Mouse (Mus musculus) spleen, postnatal 14 days (tissue): ENCODE results near the gene Pi4ka.

Experiments
- DNase-seq, 2 experiments: peaks; one replicate each; pipeline ENCODE4 v3.0.0; 2021 to 2022; ENCODE audit warnings: low spot score in 2 of 2

The Pi4ka gene

GRCm38 (mm10) chr16:17405736-17406443 lies at the start of gene Pi4ka, which contains the start of gene Snap29:
Gene Pi4ka (minus strand): TSS chr16:17406314.
Gene Snap29 (plus strand): TSS chr16:17405986.
- peak; percentile 100 for DNase-seq

DNA sequence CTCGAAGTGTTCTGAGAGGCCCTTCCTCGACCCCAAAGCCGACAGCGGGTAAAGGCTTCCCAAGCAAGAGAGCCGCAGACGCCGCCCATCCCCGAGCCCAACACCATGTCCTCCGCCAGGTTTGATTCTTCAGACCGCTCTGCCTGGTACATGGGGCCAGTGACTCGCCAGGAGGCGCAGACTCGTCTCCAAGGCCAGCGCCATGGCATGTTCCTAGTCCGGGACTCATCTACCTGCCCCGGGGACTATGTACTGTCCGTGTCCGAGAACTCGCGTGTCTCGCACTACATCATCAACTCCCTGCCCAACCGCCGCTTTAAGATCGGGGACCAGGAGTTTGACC lies 46.2 kb upstream of the Pi4ka start:
- peak; percentile 28 to 36 for DNase-seq

DNA sequence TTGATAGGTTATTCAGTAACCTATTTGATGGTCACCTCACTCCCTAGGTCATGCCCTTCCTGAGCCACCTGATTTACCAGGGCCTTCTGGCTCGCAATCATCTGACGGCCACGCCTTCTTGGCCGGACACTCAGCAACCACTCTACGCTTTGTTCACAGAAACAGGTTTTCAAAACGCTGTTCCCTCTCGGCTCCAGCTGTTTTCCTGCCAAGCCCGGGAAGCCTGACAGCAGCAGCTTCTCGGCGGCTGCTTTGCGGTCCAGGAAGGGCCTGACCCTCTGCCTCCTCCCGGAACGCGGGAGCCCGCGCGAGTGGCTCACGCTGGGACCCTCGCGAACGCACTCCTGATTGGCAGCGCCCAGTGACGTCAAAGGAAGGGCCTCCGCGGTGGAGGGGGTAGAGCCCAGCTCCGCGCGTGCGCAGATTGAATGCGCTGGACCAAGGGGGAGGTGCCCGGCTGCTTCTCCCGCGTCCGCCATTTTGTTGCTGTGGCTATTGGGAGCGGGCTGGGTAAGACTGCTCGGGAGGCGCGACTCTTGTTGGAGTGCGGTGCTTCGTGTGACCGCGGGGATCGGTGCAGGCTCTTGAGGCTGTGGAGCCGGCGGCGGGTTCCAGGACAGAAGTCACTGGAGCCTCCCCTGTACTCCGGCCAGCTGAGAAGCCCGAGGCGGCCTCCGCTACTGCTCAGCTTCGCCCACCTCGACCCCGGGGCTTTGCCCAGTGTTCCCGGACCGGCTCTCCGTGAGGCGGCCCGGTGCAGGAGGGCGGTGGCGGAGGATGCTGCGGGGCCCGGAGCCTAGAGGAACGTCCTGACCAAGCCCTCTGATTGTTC lies 45.6 kb upstream of the Pi4ka start, which contains the start of gene Crkl:
TSS of gene Crkl (plus strand) at position 447 of the 832 bp plus-strand sequence.
- DNase-seq = peak; percentile 94 to 97

- DNase-seq = no peak
These were observed 26.5 kb upstream of the Pi4ka start for GRCm38 (mm10) chr16:17432576-17432975.

DNA sequence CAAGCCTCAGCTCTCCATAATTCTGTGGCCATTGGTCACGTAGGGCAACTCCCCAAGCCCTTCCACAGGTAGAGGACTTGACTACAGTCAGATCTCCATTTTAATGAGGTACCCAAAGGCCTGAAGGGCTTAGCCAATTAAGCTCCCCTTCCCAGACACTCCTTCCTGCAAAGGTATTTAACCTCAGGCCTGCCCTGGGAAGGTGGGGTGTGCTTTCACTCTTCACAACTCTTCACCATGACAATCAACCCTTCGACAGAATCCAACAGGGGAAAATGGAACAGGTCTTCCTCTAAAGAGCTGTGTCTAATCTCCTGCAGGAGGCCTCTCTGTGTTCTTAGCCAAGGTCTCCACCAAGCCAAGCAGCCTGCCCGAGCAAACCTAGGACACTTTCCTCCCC lies 16.9 kb upstream of the Pi4ka start:
- no peak for DNase-seq

- no peak for DNase-seq
These were observed 4.1 kb upstream of the Pi4ka start for GRCm38 (mm10) chr16:17410209-17410608.

DNA sequence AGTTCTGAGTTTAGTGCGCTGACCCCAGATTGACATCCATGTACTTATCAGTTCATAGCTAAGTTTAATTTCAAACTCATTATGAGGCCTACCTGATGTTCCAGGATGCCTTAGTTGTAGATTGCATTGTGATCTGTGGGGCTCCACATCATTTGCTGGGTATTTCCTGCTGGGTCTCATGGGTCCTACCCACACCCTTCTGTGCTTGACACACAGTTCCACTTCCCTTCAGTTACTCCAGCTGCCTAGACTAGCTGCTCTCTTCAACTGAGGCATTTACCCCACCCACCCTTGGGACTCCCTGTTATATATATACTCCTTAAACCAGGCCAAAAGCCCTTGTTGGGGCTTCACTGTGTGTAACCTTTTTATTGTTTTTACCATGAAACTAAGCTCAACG lies 2.9 kb upstream of the Pi4ka start:
- peak in 1 of 2 experiments; percentile 26 for DNase-seq

DNA sequence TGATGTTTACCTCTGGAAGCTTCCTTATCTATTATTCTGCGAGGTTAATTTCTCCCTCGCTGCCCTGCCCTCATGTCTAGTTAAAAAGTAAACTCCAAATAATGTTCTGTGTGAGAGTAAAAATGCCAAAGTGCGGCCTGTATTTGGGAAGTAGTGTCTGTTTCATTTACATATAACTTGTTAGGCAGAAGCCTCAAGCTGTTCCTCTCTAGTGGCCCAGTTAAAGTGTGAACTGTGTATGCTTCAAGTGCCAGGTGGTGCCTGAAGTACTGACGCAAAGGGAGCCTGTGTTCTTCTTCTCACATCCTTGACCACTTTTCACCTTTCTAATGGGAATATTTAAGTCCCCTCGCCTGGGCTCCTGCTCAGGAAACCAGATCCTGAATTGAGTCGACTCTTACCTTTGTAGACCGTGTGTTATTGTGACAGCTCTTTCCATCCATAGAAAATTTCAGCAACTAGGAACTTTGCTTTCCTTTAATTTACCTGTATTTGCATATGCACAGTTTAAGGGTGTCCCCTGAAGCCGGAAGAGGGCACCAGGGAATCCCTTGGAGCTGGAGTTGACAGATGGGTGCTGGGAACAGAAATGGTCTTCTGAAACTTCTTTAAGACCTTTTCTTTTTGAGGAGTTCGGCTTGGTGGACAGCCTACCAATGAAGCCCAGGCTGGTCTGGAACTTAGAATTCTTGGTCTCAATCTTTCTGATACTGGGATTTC lies 558 bp upstream of the Pi4ka start:
- DNase-seq = no peak

- DNase-seq = no peak
These were observed 830 bp downstream of the Pi4ka start for GRCm38 (mm10) chr16:17405271-17405696.

DNA sequence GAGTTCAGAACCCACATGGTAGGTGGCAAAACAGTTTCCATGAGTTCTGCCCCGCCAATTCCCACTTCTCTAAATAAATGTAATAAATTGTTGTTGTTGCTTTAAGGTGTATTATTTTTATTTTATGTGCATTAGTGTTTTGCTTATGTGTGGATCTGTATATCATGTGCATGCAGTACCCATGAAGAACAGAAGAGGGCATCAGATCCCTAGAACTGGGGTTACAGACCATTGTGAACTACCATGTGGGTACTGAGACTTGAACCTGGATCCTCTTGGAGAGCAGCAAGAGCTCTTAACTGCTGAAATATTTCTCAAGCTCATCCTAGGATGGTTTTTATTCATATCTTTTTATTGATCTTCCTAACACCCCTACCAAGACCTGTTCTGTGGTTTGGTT lies 3.3 kb downstream of the Pi4ka start:
- peak in 1 of 2 experiments; percentile 58 for DNase-seq

DNA sequence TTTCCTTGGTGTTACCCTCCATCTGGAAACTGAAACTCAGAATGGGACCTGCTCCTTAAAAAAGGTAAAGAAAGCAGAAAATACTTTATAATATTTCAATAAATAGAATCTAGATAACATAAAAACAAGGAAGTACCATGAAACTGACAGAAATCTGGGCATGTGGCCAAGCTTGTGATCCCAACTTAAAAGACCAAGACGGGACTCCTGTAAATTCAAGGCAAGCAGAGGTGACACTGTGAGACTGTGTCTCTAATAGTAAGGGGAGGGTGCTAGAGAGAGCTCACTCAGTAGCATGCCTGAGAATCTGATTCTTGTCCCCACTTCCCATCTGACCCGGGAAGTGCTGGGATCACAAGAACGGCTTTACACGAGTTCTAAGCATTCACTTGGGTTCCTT lies 13.3 kb downstream of the Pi4ka start:
- DNase-seq = no peak

GRCm38 (mm10) chr16:17383594-17384326 lies 22.4 kb downstream of the Pi4ka start:
- DNase-seq = no peak

DNA sequence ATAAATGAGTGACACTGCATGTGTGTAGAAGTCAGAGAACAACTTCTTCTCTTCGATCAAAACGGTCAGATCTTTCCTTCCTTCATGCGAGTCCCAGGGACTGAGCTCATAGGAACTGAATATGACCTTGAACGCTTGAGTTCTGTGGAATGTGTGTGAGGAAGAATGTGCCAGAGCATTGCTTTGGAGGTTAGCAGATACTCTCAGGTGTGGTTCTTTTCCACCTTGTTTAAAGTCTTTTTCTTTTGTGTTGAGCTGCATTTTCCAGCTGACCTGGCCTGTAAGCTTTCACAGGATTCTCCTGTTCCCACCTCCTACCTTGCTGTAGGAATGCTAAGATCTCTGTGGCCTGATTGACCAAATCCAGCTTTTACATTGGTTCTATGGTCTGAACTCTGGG lies 23.8 kb downstream of the Pi4ka start:
- DNase-seq = no peak

DNA sequence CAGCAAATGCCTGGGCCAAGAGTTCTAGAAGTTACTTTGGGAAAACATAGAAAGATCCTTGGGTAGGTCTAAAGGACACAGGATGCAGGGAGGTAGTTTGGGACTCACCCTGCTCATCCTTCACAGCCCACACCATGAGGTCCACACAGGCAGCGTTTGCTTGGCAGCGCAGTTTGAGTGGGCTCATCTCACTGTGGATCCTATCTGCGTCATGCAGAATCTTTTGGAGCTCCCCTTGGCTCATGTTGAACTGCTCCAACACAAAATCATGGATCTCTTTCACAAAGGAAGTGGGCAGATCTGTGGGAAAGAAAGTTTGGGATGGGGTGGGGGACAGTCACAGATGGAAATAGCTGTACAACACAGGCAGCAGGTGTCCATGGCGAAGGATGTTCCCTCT lies 47.3 kb downstream of the Pi4ka start:
- DNase-seq = no peak

GRCm38 (mm10) chr16:17356031-17356430 lies 50.1 kb downstream of the Pi4ka start:
- no peak for DNase-seq

DNA sequence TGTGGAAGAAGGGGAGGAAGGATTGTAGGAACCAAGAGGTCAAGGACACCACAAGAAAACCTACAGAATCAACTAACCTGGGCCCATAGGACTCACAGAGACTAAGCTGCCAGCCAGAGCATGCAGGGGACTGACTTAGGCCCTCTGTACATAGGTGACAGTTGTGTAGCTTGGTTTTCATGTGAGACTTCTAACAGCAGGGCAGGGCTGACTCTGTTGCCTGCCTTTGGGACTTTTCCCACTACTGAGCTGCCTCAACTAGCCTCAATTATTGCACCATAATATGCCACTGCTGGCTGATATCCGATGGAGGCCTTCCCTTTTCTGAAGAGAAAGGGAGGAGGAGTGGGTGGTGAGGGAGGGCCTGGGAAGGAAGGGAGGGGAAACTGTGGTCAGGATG lies 59.3 kb downstream of the Pi4ka start:
- DNase-seq = no peak

- no peak for DNase-seq
These were observed 60.3 kb downstream of the Pi4ka start for GRCm38 (mm10) chr16:17345813-17346155.

DNA sequence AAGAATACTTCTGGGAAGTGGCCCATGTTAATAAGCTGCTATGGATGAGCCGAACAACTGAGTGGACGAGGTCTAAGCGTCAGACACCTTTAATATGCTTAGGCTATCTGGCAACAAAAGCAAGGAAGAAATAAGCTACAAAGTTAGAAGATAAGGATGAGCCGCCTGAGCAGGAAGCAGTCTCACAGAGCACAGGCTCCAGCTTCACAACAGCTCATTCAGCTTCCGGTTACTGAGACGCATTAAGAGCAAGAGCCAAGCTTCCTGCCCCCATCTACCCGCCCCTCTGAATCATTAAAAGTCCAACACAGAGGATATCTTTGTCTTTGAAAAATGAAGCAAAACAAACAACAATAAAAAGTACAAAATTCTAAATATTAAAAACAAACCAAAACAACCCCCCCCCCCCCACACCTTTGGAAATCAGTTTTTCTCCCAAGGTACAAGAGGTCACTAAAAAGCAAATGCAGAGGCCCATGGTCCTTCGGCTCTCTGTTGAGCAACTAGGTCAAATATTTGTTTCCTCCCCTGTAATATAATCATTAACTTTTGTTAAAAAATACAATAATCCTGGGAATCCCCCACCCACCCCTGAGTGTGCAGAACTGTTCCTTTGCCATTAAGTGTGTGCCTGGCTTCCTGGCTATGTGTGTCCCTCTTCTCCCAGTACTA lies 60.8 kb downstream of the Pi4ka start:
- DNase-seq = no peak

DNA sequence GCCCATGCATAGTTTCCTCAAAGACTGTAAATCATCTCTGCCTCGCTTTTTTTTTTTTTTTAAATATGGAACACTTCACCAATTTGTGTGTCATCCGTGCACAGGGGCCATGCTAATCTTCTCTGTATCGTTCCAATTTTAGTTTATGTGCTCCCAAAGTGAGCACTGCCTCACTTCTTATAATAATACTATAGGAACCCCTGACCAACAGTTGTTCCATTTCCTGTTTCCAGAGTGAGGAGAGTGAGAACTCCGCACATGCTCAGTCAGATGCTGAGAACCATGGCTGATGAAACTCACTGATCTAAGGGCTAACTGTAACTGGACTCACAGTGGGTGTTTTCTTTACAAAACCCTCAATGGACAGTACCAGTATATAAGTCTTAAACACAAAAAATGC lies 64.3 kb downstream of the Pi4ka start:
- DNase-seq = no peak

DNA sequence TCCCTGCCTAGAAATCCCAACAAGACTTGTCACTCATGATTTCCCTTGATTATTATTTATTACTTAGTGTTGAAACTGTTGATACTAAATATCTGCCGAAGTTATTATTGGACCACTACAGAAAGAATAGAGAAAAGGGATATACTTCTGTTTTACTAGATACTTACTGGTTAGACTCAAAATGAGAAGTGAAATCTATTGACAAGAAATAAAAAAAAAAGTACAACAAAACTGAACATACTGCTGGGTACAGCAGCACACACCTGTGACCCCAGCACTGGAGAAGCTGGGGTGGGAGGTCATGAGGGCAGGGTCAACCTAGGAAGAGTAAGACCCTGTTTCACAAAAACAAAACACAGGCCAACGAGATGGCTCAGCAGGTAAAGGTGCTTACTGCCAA lies 65.4 kb downstream of the Pi4ka start:
- DNase-seq = no peak

DNA sequence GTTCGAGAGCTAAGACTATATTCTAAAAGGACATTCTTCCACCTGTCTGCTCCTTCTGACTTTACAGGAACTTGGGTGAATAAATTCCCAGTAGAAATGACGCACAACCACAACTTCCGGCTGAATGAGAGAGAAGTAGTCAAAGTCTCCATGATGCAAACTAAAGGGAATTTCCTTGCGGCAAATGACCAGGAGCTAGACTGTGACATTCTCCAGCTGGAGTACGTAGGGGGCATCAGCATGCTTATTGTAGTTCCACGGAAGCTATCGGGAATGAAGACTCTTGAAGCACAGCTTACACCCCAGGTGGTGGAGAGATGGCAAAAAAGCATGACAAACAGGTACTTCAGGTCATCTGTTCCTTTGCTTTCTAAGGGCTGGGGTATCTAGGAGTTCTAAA lies 66.4 kb downstream of the Pi4ka start:
- DNase-seq = no peak
